Mouse (Mus musculus): ENCODE measurements around the gene Amotl1. TPM values are rescaled to one million over a fixed set of nuclear protein-coding genes. Genes with fewer than 3 reads are reported as not detected.

The Amotl1 gene
- polyA plus RNA-seq, 1 experiment from 2014 or later: 9.1 TPM

DNA sequence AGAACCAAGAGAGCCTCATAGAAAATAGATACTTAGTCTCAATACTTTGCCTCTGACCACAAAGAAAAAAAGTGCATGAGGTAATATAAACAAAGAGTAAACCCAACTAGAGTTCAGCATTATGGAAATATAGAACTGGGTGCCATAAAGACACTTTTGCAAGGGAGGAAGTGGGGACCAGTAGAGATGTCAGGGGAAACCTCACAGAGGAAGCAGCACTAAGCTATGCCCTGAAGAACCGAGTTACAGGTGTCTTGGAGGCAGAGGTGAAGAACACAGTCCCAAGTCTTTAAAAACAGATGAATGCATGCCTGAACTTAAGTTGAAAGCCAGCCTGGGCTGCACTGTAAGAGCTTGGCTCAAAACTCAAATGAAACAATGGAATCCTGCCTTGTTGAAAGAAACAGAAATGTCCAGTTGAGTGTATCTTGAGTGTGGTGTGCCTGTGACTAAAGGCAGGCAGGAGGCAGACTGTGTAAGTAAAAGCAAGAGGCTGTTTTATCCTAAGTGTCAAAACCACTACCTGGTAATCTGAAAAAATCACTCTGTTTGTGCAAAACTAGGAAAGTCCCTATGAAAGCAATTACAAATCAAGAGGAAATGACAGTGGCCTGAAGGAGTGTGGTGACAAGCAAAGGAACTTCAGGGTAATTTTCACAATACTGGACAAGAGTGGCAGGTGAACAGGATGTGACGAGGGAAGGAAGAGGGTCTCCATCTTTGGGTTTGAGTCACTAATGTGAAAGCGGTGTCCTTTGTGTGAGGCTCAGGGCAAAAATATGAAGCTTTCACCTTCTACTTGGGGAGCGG is 145.8 kb downstream of the Amotl1 start:
- Histone ChIP-seq H3K36me3 (ENCODE audit: control insufficient read depth, insufficient read depth, low read length) (peaks cover 13% of the 10 kb centered on the region), H3K9ac (ENCODE audit: low read depth, low read length) (no peak overlapping the region), H3K4me2 (ENCODE audit: low read length) (peak overlapping the region; percentile 66), H3K27me3 (ENCODE audit: control insufficient read depth, insufficient read depth, low read depth, low read length) (no peaks in the 10 kb centered on the region), H3K27ac (ENCODE audit: low read length) (no peak overlapping the region), H3K9me3 (replicated peaks; ENCODE audit: control insufficient read depth, low read length, poor library complexity, severe bottlenecking) (no peaks in the 10 kb centered on the region), H3K4me1 (ENCODE audit: control insufficient read depth, insufficient read depth, low read length) (peaks cover 7% of the 10 kb centered on the region), H3K4me3 (ENCODE audit: low read depth, low read length) (peak overlapping the region; percentile 90)
- no peak for ATAC-seq
- 87% methylated on average over 4 of the region's 4 CpGs for WGBS

Other genes starting within 250 kb of the Amotl1 start
- gene Kdm4d, start 144.6 kb downstream of the Amotl1 start, polyA plus RNA-seq (2015; fragmentation: Nextera tagmentation; extraction: Ambion mirVana): 0.63 and 1.3 TPM in 2 replicates
- 145 TPM in 2 replicates for gene Cwc15, start 144.4 kb downstream of the Amotl1 start, polyA plus RNA-seq (2015; fragmentation: Nextera tagmentation; extraction: Ambion mirVana)
- 0.30 and 0.34 TPM in 2 replicates for gene Piwil4, start 95.7 kb upstream of the Amotl1 start, polyA plus RNA-seq (2015; fragmentation: Nextera tagmentation; extraction: Ambion mirVana)
- 1.7 and 2.0 TPM in 2 replicates for gene Fut4, start 107.3 kb upstream of the Amotl1 start, polyA plus RNA-seq (2015; fragmentation: Nextera tagmentation; extraction: Ambion mirVana)
- 3.6 and 4.5 TPM in 2 replicates for gene 1700012B09Rik, start 126.0 kb upstream of the Amotl1 start, polyA plus RNA-seq (2015; fragmentation: Nextera tagmentation; extraction: Ambion mirVana)
- gene Mre11a, start 139.6 kb upstream of the Amotl1 start, polyA plus RNA-seq (2015; fragmentation: Nextera tagmentation; extraction: Ambion mirVana): 10.5 and 13.1 TPM in 2 replicates
- gene Ankrd49, start 139.8 kb upstream of the Amotl1 start, polyA plus RNA-seq (2015; fragmentation: Nextera tagmentation; extraction: Ambion mirVana): 27.9 and 30.9 TPM in 2 replicates
- gene Gpr83, start 215.2 kb upstream of the Amotl1 start, polyA plus RNA-seq (2015; fragmentation: Nextera tagmentation; extraction: Ambion mirVana): 4.1 and 4.2 TPM in 2 replicates

All from midbrain, embryonic 16.5 days (tissue).